Mouse (Mus musculus) liver, embryonic 14.5 days (tissue): ENCODE measurements around the gene Rsad1. TPM values are rescaled to one million over a fixed set of nuclear protein-coding genes. Genes with fewer than 3 reads are reported as not detected.

Experiments
- ATAC-seq: fragments of 200-750 bp; cut with Nextera tagmentation; 2 replicates; pipeline ENCODE4 v1.8.0; 2017; ENCODE audit warnings: moderate number of reproducible peaks, mild to moderate bottlenecking, moderate library complexity; ENCODE audit not compliant: insufficient read depth
- DNase-seq, 3 experiments: peaks; one replicate each; pipeline ENCODE4 v3.0.0-alpha.2; 2012 to 2013; ENCODE audit warnings: low read depth in 3 of 3, low spot score in 3 of 3
- H3K27ac ChIP-seq: fragments of 300-500 bp; sonication (generic); 2 replicates; pipeline ENCODE4 v1.5.1; 2014; ENCODE audit warnings: moderate library complexity, mild to moderate bottlenecking, control low read depth, inconsistent platforms
- H3K27me3 ChIP-seq: fragments of 300-500 bp; sonication (generic); 2 replicates; pipeline ENCODE4 v1.6.1; 2014; ENCODE audit warnings: mild to moderate bottlenecking, low read length, moderate library complexity; ENCODE audit not compliant: control insufficient read depth, insufficient read depth
- H3K36me3 ChIP-seq: fragments of 300-500 bp; sonication (generic); replicated peaks from 2 replicates; pipeline ENCODE4 v1.6.1; 2014; ENCODE audit warnings: low read depth; ENCODE audit not compliant: control insufficient read depth, insufficient read depth
- H3K4me1 ChIP-seq, 2 experiments: fragments of 200-500 bp in 1 of 2; fragments of 300-500 bp in 1 of 2; sonication (generic) in 1 of 2; replicated peaks; 2 replicates each; pipeline ENCODE4 v1.6.1; 2012 to 2014; ENCODE audit warnings: antibody characterized with exemption in 1 of 2, inconsistent platforms in 1 of 2, low read length in 1 of 2; ENCODE audit not compliant: control insufficient read depth in 2 of 2, insufficient read depth in 2 of 2
- H3K4me2 ChIP-seq: fragments of 300-500 bp; sonication (generic); 2 replicates; pipeline ENCODE4 v1.6.1; 2014; ENCODE audit warnings: low read depth, mild to moderate bottlenecking, control low read depth, moderate library complexity
- H3K4me3 ChIP-seq, 2 experiments: fragments of 200-500 bp in 1 of 2; fragments of 300-500 bp in 1 of 2; sonication (generic) in 1 of 2; 2 replicates each; pipeline ENCODE4 v1.5.1; 2012 to 2014; ENCODE audit warnings: low read depth in 2 of 2, low read length in 2 of 2, mild to moderate bottlenecking in 2 of 2, control low read depth in 1 of 2, inconsistent platforms in 1 of 2, moderate library complexity in 1 of 2; ENCODE audit not compliant: insufficient read depth in 1 of 2
- H3K9ac ChIP-seq: fragments of 300-500 bp; sonication (generic); replicated peaks from 2 replicates; pipeline ENCODE4 v1.6.1; 2014; ENCODE audit warnings: mild to moderate bottlenecking, control low read depth, moderate library complexity
- H3K9me3 ChIP-seq: fragments of 300-500 bp; sonication (generic); 2 replicates; pipeline ENCODE4 v1.6.1; 2016; ENCODE audit warnings: low read length, mixed read lengths; ENCODE audit not compliant: control insufficient read depth
- CTCF ChIP-seq: IDR thresholded peaks from 2 replicates; pipeline ENCODE4 v1.5.1; 2016; ENCODE audit warnings: antibody characterized with exemption, low read depth, control low read depth
- EP300 ChIP-seq: IDR thresholded peaks from 2 replicates; pipeline ENCODE4 v1.6.1; 2016; ENCODE audit warnings: antibody characterized with exemption, low read depth
- WGBS: fragments of 180-500 bp; shearing (Covaris S2); extraction: QIAGEN DNeasy Blood & Tissue Kit; methylation state at CpG from one replicate; pipeline ENCODE4 v1.1.7; 2014; ENCODE audit not compliant: insufficient replicate concordance; 5-methylcytosine and 5-hydroxymethylcytosine counted together
- polyA plus RNA-seq, 2 experiments: library from polyadenylated mRNA; depleted of rRNA in 1 of 2; stranded (reverse) in 1 of 2; unstranded in 1 of 2; fragments of >200 nt; fragmentation: Nextera tagmentation in 1 of 2; extraction: Ambion mirVana in 1 of 2; gene quantifications; 2 replicates each; pipeline versions ENCODE4 v1.2.1 to v1.2.3; 2012 to 2014

The Rsad1 gene
- polyA plus RNA-seq (2012; rRNA removed) (1.2 and 1.4 TPM in 2 replicates), polyA plus RNA-seq (2014; fragmentation: Nextera tagmentation; extraction: Ambion mirVana) (0.51 and 0.72 TPM in 2 replicates)

DNA sequence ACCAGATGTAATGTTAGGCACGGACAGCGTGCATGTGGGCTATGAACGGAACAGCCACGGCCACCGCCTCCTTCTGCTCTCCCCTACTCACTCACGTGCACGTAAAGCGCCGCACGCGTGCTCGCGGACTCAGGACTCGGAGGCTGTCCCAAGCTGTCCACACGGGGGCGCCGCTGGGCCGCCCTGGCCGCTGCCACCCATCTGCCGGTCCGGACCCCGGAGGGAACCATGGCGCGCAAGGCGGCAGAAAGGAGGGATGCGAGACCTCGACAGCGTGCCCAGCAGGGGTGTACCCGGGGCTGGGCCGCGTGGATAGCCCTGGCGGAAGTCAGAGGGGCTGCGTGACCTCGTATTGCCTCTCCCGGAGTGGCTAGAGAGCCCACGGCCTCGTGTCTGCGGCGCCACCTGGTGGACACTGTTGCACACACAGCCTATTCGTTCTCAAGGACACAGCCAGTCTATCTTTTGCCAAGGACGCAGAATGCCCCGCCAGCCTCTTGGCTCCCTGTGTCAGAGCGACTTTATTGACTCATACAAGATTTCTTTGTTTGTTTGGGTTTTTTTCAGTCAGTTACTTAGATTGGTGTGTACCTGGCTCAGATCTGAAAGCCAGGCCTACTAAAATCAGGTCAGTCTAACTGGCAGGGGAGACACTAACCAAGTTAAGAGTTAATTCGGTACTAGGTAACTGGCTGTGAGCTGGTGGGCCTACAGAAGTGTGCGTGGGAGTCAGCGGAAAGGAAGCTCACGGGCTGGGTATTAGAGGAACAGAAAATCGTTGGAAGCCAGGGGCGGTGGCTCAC, at the start of gene Rsad1:
Rsad1 (minus strand) TSS at position 368 of the 803 bp plus-strand sequence.
- Histone ChIP-seq H3K27ac (no peak within 1 kb of the TSS), H3K4me3 (peak within 1 kb of the TSS; percentile 61 to 68), H3K9ac (peak within 1 kb of the TSS; percentile 36), H3K9me3 (no peaks in the 10 kb centered on the region), H3K27me3 (no peaks in the 10 kb centered on the region), H3K4me1 (peaks cover 0 to 4% of the 10 kb centered on the region in 2 experiments; a peak in 2 of 4 replicates), H3K4me2 (peak within 1 kb of the TSS; percentile 79), H3K36me3 (no peaks in the 10 kb centered on the region)
- TF ChIP-seq EP300 = no peak
- TF ChIP-seq CTCF = peak; percentile 97
- ATAC-seq (peak; percentile 86), DNase-seq (peak; percentile 62 to 75 (median 68))
- 3% methylated on average over 49 of the region's 49 CpGs for WGBS

DNA sequence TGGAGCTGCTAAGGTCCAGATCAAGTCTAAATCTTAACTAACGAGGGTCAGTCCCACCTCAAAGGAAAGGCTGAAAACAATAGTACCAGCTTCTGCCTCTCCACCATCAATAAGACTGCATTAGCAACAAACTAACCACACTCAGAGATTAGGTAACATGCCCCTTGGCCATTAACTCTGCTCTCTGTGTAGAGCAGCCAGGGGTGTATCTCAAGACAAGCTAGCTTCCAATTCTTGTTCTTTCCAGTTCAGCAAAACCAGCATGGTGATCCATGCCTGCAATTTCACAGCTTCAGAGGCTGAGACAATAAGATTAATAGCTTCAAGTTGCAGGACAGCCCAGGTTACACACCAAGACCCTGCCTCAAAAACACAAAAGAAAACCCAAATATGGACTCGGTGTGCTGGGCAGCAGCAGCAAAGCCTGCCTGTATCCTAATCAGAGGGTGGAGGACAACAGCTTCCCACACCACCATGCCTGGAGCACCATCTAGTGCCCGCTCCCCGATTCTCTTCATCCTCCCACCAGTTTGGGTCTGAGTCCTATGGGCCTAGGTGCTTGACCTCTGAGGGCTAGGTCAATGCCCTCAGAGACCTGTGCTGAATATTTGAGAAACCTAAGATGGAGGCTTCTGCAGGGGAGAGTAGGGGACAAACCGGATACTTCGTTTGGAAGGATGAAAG, 49.5 kb upstream of the Rsad1 start:
- H3K36me3 ChIP-seq = no peaks in the 10 kb centered on the region
- no peak overlapping the region for H3K9ac ChIP-seq
- no peak overlapping the region for H3K4me2 ChIP-seq
- DNase-seq = no peak
- H3K27me3 ChIP-seq = no peaks in the 10 kb centered on the region
- no peak for ATAC-seq
- H3K27ac ChIP-seq = no peak overlapping the region
- H3K4me3 ChIP-seq = no peak overlapping the region
- peak; percentile 34 for TF ChIP-seq CTCF
- TF ChIP-seq EP300 = no peak
- WGBS = 55% methylated on average over 6 of the region's 6 CpGs
- H3K4me1 ChIP-seq = peaks cover 0 to 6% of the 10 kb centered on the region in 2 experiments; a peak in 2 of 4 replicates
- H3K9me3 ChIP-seq = no peaks in the 10 kb centered on the region

DNA sequence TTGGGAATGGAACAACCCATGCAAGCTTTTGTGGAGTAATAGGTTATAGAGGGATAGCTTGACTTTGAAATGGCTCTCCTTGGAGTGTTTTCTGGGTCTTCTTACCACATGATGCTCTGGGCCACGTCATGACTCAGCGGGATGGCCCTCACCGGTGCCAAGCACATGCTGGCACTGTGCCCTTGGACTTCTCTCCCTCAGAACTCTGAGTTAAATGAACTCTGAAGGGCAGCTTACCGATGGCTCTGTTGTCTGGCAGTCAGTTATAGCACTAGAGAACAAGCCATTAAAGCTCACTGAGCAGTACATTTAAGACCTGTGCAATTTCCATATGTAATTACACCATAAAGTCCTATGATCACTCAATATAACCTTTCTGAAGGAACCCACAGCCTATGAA, 48.3 kb upstream of the Rsad1 start:
- peaks cover 0 to 6% of the 10 kb centered on the region in 2 experiments; a peak in 2 of 4 replicates for H3K4me1 ChIP-seq
- WGBS = 79% methylated on average over 4 of the region's 4 CpGs
- TF ChIP-seq EP300 = no peak
- TF ChIP-seq CTCF = no peak
- DNase-seq (no peak), ATAC-seq (no peak)
- no peak overlapping the region for H3K9ac ChIP-seq
- no peaks in the 10 kb centered on the region for H3K27me3 ChIP-seq
- no peaks in the 10 kb centered on the region for H3K36me3 ChIP-seq
- no peak overlapping the region for H3K4me2 ChIP-seq
- H3K4me3 ChIP-seq = no peak overlapping the region
- no peak overlapping the region for H3K27ac ChIP-seq
- H3K9me3 ChIP-seq = no peaks in the 10 kb centered on the region

DNA sequence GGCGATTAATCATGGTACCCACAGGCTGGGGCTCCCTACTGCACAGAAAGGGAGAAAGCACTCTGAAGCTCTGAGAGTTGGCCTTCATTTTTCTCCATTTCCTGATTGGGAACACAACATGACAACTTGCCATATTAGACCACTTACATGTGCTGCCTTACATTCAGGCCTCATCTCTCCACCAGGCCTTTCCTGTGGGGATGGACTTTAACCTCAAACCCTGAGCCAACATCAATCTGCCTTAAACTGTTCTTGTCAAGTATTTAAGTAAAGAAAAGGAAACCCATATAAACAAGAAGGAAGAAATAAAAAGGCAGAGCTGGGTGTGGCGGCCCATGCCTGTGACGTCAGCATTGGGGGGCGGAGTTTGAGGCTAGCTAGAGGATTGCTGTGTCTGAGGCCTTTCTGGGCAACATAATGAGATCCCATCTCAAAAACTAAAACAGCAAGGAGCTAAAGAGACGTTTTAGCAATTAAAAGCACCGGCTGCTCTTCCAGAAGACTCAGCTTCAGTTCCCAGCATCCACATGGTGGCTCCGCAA, 47.3 kb upstream of the Rsad1 start:
- WGBS = 52% methylated on average over 7 of the region's 7 CpGs
- H3K4me1 ChIP-seq = peaks cover 0 to 6% of the 10 kb centered on the region in 2 experiments; a peak in 2 of 4 replicates
- ATAC-seq (no peak), DNase-seq (peak in 1 of 3 experiments; percentile 18)
- H3K9me3 ChIP-seq = no peaks in the 10 kb centered on the region
- H3K27me3 ChIP-seq = no peaks in the 10 kb centered on the region
- H3K9ac ChIP-seq = no peak overlapping the region
- H3K27ac ChIP-seq = no peak overlapping the region
- no peak overlapping the region for H3K4me2 ChIP-seq
- H3K4me3 ChIP-seq = no peak overlapping the region
- H3K36me3 ChIP-seq = no peaks in the 10 kb centered on the region
- no peak for TF ChIP-seq CTCF
- TF ChIP-seq EP300 = no peak

DNA sequence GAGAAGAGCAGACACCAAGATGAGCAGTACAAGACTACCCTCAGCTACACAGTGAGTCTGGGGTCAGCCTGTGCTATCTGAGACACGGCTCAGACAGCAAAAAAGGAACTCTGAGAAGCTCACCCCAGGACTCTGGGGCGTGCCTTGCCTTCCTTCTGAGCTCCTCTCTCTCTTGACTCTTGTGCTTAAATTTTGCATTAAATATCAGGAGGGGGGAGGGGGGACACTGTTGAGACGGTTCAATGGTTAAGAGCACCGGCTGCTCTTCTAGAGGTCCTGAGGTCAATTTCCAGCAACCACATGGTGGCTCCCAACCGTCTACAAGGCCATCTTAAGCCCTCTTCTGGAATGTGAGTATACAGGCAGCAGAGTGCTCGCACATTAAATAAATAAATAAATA, 38.5 kb upstream of the Rsad1 start:
- no peak for DNase-seq
- Histone ChIP-seq H3K9me3 (no peaks in the 10 kb centered on the region), H3K4me1 (peaks cover 0 to 2% of the 10 kb centered on the region in 2 experiments; a peak in 1 of 4 replicates), H3K4me2 (no peak overlapping the region), H3K27me3 (no peaks in the 10 kb centered on the region), H3K27ac (no peak overlapping the region), H3K4me3 (no peak overlapping the region), H3K9ac (no peak overlapping the region), H3K36me3 (no peaks in the 10 kb centered on the region)
- 66% methylated on average over 6 of the region's 6 CpGs for WGBS
- TF ChIP-seq EP300 (no peak), CTCF (no peak)
- ATAC-seq = no peak
